Mouse (Mus musculus): ENCODE data around the gene U2af2. TPM values are rescaled to one million over a fixed set of nuclear protein-coding genes. Genes with fewer than 3 reads are reported as not detected.

Gene U2af2
- polyA plus RNA-seq, 1 experiment from 2014 or later, result 136 TPM

DNA sequence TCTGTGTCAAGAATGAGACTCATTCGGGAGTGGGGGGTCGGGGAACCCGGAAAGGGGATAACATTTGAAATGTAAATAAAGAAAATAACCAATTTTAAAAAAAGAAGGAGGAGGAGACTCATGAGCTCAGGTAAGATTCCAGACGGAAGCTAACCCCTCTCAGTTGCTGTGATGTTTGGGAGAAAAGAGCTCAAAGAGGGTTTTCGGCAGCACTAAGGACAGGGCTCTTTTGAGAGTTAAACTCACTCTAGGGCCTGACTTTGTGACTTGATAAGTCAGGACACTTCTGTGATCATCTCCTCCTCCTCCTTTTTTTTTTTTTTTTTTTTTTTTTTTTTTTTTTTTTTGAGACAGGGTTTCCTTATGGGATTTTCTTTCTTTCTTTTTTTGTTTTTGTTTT is 23.0 kb upstream of the U2af2 start:
- Histone ChIP-seq H3K4me2 (replicated peaks) (peak overlapping the region; percentile 58), H3K4me1 (peaks cover 22% of the 10 kb centered on the region), H3K27ac (replicated peaks) (0 out of 2 replicates have a peak overlapping the region, but pooled peaks have one; percentile 98), H3K9me3 (no peaks in the 10 kb centered on the region), H3K9ac (replicated peaks) (peak overlapping the region; percentile 87), H3K4me3 (peak overlapping the region; percentile 96), H3K27me3 (no peaks in the 10 kb centered on the region), H3K36me3 (peaks cover 24% of the 10 kb centered on the region)
- ATAC-seq (replicated peaks), result no peak
- 32% methylated on average over 5 of the region's 5 CpGs for WGBS

GRCm38 (mm10) chr7:5044981-5045380 is 17.0 kb upstream of the U2af2 start:
- Histone ChIP-seq H3K9ac (replicated peaks) (no peak overlapping the region), H3K4me2 (replicated peaks) (no peak overlapping the region), H3K9me3 (no peaks in the 10 kb centered on the region), H3K36me3 (no peaks in the 10 kb centered on the region), H3K4me1 (no peaks in the 10 kb centered on the region), H3K27me3 (no peaks in the 10 kb centered on the region), H3K4me3 (no peak overlapping the region), H3K27ac (replicated peaks) (no peak overlapping the region)
- no peak for ATAC-seq (replicated peaks)
- 83% methylated on average over 2 of the region's 2 CpGs for WGBS

- H3K9ac ChIP-seq (replicated peaks), result no peak overlapping the region
- H3K27me3 ChIP-seq, result no peaks in the 10 kb centered on the region
- H3K9me3 ChIP-seq, result no peaks in the 10 kb centered on the region
- WGBS, result 77% methylated on average over 2 of the region's 2 CpGs
- no peaks in the 10 kb centered on the region for H3K36me3 ChIP-seq
- no peak overlapping the region for H3K4me2 ChIP-seq (replicated peaks)
- peaks cover 8% of the 10 kb centered on the region for H3K4me1 ChIP-seq
- H3K4me3 ChIP-seq, result no peak overlapping the region
- no peak for ATAC-seq (replicated peaks)
- H3K27ac ChIP-seq (replicated peaks), result no peak overlapping the region
These were observed 15.8 kb upstream of the U2af2 start for GRCm38 (mm10) chr7:5046112-5046511.

GRCm38 (mm10) chr7:5047313-5047712 is 14.6 kb upstream of the U2af2 start:
- Histone ChIP-seq H3K9ac (replicated peaks) (no peak overlapping the region), H3K36me3 (no peaks in the 10 kb centered on the region), H3K9me3 (no peaks in the 10 kb centered on the region), H3K4me1 (peaks cover 14% of the 10 kb centered on the region), H3K4me3 (no peak overlapping the region), H3K4me2 (replicated peaks) (no peak overlapping the region), H3K27me3 (no peaks in the 10 kb centered on the region), H3K27ac (replicated peaks) (no peak overlapping the region)
- ATAC-seq (replicated peaks), result no peak
- WGBS, result 24% methylated on average over 2 of the region's 2 CpGs

- Histone ChIP-seq H3K27me3 (peaks cover 36% of the 10 kb centered on the region), H3K9ac (replicated peaks) (peak within 1 kb of the TSS; percentile 83), H3K36me3 (no peaks in the 10 kb centered on the region), H3K27ac (replicated peaks) (peak within 1 kb of the TSS; percentile 81), H3K4me1 (peaks cover 46% of the 10 kb centered on the region), H3K9me3 (no peaks in the 10 kb centered on the region), H3K4me3 (peak within 1 kb of the TSS; percentile 73), H3K4me2 (replicated peaks) (peak within 1 kb of the TSS; percentile 84)
- WGBS, result 1% methylated on average over 64 of the region's 65 CpGs
- peak; percentile 82 for ATAC-seq (replicated peaks)
These were observed 10.4 kb upstream of the U2af2 start, which contains the start of gene Zfp580 for GRCm38 (mm10) chr7:5051193-5052192. TSS of gene Zfp580 (plus strand) at chr7:5051538.

GRCm38 (mm10) chr7:5052438-5052837 is 9.5 kb upstream of the U2af2 start:
- Histone ChIP-seq H3K9me3 (no peaks in the 10 kb centered on the region), H3K36me3 (no peaks in the 10 kb centered on the region), H3K4me2 (replicated peaks) (peak overlapping the region; percentile 84), H3K4me1 (peaks cover 54% of the 10 kb centered on the region), H3K27ac (replicated peaks) (0 out of 2 replicates have a peak overlapping the region, but pooled peaks have one; percentile 81), H3K9ac (replicated peaks) (peak overlapping the region; percentile 83), H3K27me3 (peaks cover 40% of the 10 kb centered on the region), H3K4me3 (peak overlapping the region; percentile 73)
- no peak for ATAC-seq (replicated peaks)
- WGBS, result 5% methylated on average over 12 of the region's 12 CpGs

- WGBS, result 4% methylated on average over 45 of the region's 45 CpGs
- Histone ChIP-seq H3K27ac (replicated peaks) (no peak overlapping the region), H3K9me3 (no peaks in the 10 kb centered on the region), H3K4me1 (peaks cover 59% of the 10 kb centered on the region), H3K4me2 (replicated peaks) (peak overlapping the region; percentile 84), H3K27me3 (peaks cover 45% of the 10 kb centered on the region), H3K4me3 (peak overlapping the region; percentile 73), H3K9ac (replicated peaks) (peak overlapping the region; percentile 83), H3K36me3 (no peaks in the 10 kb centered on the region)
- ATAC-seq (replicated peaks), result no peak
These were observed 9.0 kb upstream of the U2af2 start for GRCm38 (mm10) chr7:5052931-5053343.

DNA sequence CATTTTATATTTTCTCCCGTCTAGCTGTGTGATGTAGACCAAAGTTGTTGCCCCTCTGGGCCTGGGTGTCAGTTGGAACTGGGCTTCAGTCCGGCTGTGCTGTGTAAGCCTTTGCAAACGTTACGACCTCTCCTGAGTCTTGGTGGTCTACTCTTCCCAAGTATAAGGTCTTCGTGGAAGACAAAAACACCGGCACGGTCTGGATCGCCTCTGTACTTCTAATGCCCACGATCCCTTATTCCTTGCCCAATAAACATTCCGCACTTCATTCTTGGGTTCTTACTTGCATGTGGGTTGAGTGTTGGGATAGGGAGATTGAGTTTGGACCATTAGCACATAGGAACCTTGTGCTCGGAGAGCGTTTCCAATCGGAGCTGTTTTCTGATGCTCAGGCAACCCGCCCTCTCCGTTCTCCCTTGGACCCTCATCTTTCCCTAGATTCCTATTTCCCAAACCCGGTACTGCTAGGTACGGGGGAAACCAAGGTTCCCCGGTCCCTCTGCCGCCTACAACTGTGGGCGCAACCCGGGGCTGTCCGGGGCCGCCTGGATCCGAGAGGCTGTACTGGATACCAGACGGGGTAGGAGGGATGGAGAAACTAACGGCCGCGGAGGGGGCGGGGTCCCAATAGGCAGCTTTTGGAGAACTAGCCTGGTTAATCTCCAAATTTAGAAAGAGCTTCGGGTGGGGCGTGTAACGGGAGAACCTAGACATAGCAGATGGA is 8.3 kb upstream of the U2af2 start:
- H3K9me3 ChIP-seq, result no peaks in the 10 kb centered on the region
- H3K27me3 ChIP-seq, result peaks cover 46% of the 10 kb centered on the region
- no peaks in the 10 kb centered on the region for H3K36me3 ChIP-seq
- peak overlapping the region; percentile 84 for H3K4me2 ChIP-seq (replicated peaks)
- 8% methylated on average over 32 of the region's 32 CpGs for WGBS
- H3K27ac ChIP-seq (replicated peaks), result no peak overlapping the region
- H3K4me1 ChIP-seq, result peaks cover 60% of the 10 kb centered on the region
- no peak for ATAC-seq (replicated peaks)
- peak overlapping the region; percentile 83 for H3K9ac ChIP-seq (replicated peaks)
- peak overlapping the region; percentile 73 for H3K4me3 ChIP-seq

GRCm38 (mm10) chr7:5056651-5057263 is 5.2 kb upstream of the U2af2 start:
- ATAC-seq (replicated peaks), result no peak
- Histone ChIP-seq H3K9ac (replicated peaks) (peak overlapping the region; percentile 78), H3K9me3 (no peaks in the 10 kb centered on the region), H3K4me2 (replicated peaks) (peak overlapping the region; percentile 67), H3K27ac (replicated peaks) (peak overlapping the region; percentile 62; the same call in 1 of the 2 replicates), H3K4me1 (peaks cover 68% of the 10 kb centered on the region), H3K36me3 (no peaks in the 10 kb centered on the region), H3K4me3 (peak overlapping the region; percentile 63), H3K27me3 (peaks cover 46% of the 10 kb centered on the region)
- WGBS, result under 1% methylated on average over 55 of the region's 55 CpGs

- no peaks in the 10 kb centered on the region for H3K9me3 ChIP-seq
- H3K4me2 ChIP-seq (replicated peaks), result peak overlapping the region; percentile 67
- H3K9ac ChIP-seq (replicated peaks), result peak overlapping the region; percentile 78
- H3K4me3 ChIP-seq, result peak overlapping the region; percentile 63
- H3K27ac ChIP-seq (replicated peaks), result peak overlapping the region; percentile 62; the same call in 1 of the 2 replicates
- H3K27me3 ChIP-seq, result peaks cover 46% of the 10 kb centered on the region
- H3K36me3 ChIP-seq, result no peaks in the 10 kb centered on the region
- H3K4me1 ChIP-seq, result peaks cover 62% of the 10 kb centered on the region
- ATAC-seq (replicated peaks), result no peak
- WGBS, result 34% methylated on average over 8 of the region's 8 CpGs
These were observed 4.6 kb upstream of the U2af2 start for GRCm38 (mm10) chr7:5057381-5057780.

GRCm38 (mm10) chr7:5057804-5058203 is 4.1 kb upstream of the U2af2 start:
- H3K27ac ChIP-seq (replicated peaks), result no peak overlapping the region
- H3K27me3 ChIP-seq, result peaks cover 44% of the 10 kb centered on the region
- peaks cover 57% of the 10 kb centered on the region for H3K4me1 ChIP-seq
- 0 out of 2 replicates have a peak overlapping the region, but pooled peaks have one; percentile 78 for H3K9ac ChIP-seq (replicated peaks)
- peak overlapping the region; percentile 67 for H3K4me2 ChIP-seq (replicated peaks)
- H3K36me3 ChIP-seq, result no peaks in the 10 kb centered on the region
- H3K9me3 ChIP-seq, result no peaks in the 10 kb centered on the region
- ATAC-seq (replicated peaks), result no peak
- WGBS, result 31% methylated on average over 11 of the region's 11 CpGs
- H3K4me3 ChIP-seq, result peak overlapping the region; percentile 63
